ENCODE assay signal across 8 mouse cellular contexts in the genomic region with DNA sequence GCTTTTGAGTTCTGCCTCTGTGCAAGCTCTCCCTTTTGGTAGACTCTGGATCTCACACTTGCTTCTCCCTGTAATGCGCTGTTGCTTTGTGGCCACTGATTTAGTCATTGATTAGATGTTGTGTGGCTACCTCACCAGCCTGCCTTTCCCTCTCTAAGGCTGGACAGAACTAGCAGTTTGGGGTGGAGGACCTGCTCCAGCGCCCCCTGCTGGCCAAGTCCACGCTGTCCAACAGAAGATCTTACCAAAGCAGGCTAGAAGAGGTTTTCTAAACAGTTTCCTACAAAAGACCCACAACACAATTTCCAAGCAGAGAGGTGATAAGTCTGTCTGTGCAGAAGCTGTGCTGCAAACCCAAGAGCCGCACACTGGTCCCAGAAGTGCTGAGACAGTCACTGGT. TPM values are rescaled to one million over a fixed set of nuclear protein-coding genes. Genes with fewer than 3 reads are reported as not detected.
DNase-seq lines count a peak whose midpoint lies in the region; TF ChIP-seq lines count a peak whose summit lies in the region.

No protein-coding gene starts in this region.

- DNase-seq in 416B (ENCODE audit: low read depth) (peak; percentile 50), NIH3T3 (ENCODE audit: low read depth) (peak; percentile 84)
- DNase-seq in cerebellum, postnatal 14 days: peak; percentile 88 to 92
- DNase-seq in gastrocnemius, postnatal 25 days: peak; percentile 63
- DNase-seq in kidney, postnatal 25 days: peak; percentile 80 to 86
- DNase-seq in lung, adult 2 months: peak; percentile 70
- peak; percentile 72 to 86 for DNase-seq in right cerebral cortex, postnatal 10 days (ENCODE audit: low spot score in 2 of 2)
- DNase-seq in urinary bladder, postnatal 4 days (ENCODE audit: low spot score in 2 of 2): peak; percentile 58 to 79

- TF ChIP-seq CTCF in lung, adult 2 months (IDR thresholded peaks at IDR 0.05; ENCODE audit: insufficient read depth, low read length): peak; percentile 75

- no peak overlapping the region for H3K4me3 ChIP-seq in lung, adult 2 months (replicated peaks; ENCODE audit: extremely low read depth, low read depth, low read length)

- WGBS in lung, adult 2 months: 39% methylated on average over 4 of the region's 4 CpGs

- peaks cover 5% of the 10 kb centered on the region for H3K4me1 ChIP-seq in lung, adult 2 months (ENCODE audit: control insufficient read depth, insufficient read depth, low read length)

- TF ChIP-seq POLR2A in lung, adult 2 months (IDR thresholded peaks at IDR 0.05; ENCODE audit: borderline replicate concordance, extremely low read depth, low read depth, low read length): no peak

RNA-seq across cellular contexts. Expression of a gene that starts 26.9 kb away (rescaled TPM):
- 1 to 10 TPM; 3.5 to 3.9 TPM for total RNA-seq in gastrocnemius, postnatal 25 days (2021)
- 5.5 and 7.3 TPM in 2 replicates for polyA plus RNA-seq in lung, adult 2 months (2012; rRNA removed)

RNA-seq across cellular contexts. Expression of a gene that starts 32.4 kb away (rescaled TPM):
- total RNA-seq in gastrocnemius, postnatal 25 days (2021): 10 to 100 TPM; 66.3 to 67.5 TPM
- polyA plus RNA-seq in lung, adult 2 months (2012; rRNA removed): 245 and 264 TPM in 2 replicates

RNA-seq across cellular contexts. Expression of a gene that starts 57.0 kb away (rescaled TPM):
- under 1 TPM in 1 of 2 experiments, not detected in 1; 0.05 TPM for total RNA-seq in gastrocnemius, postnatal 25 days (2021)
- polyA plus RNA-seq in lung, adult 2 months (2012; rRNA removed): not detected in 2 replicates
